Mouse (Mus musculus): ENCODE measurements around the gene Ptprg.

DNA sequence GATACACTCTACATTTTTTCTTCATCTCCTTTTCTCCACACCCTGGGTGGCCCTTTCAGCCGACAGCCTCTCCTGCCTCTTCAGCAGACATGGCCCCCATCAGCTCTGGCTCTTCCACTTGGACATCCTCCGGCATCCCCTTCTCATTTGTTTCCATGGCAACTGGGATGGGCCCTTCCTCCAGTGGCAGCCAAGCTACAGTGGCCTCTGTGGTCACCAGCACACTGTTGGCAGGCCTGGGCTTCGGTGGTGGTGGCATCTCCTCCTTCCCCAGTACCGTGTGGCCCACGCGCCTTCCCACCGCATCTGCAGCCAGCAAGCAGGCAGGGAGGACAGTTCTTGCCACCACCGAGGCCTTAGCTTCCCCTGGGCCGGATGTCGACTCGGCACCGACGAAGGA, 600.3 kb downstream of the Ptprg start:
- no peak for TF ChIP-seq CTCF (IDR thresholded peaks at IDR 0.05; ENCODE audit: control insufficient read depth, insufficient read depth, insufficient read length)
- no peak for TF ChIP-seq MAX (IDR thresholded peaks at IDR 0.05)
- TF ChIP-seq USF1 (IDR thresholded peaks at IDR 0.05; ENCODE audit: low read depth): no peak
- no peak for TF ChIP-seq MYOD1 (IDR thresholded peaks at IDR 0.05; ENCODE audit: control insufficient read depth, insufficient read length, low read depth)

All from C2C12 (cell line).